In genomic region chr8:78438121-78438520, GRCm38 (mm10) we compare ENCODE assay signal across 9 mouse cellular contexts. TPM values are rescaled to one million over a fixed set of nuclear protein-coding genes. Genes with fewer than 3 reads are reported as not detected.
A peak's percentile ranks its signal among the peaks of the same experiment; 100 is the strongest.
DNase-seq lines count a peak whose midpoint lies in the region; ATAC-seq lines count a peak whose summit lies in the region.
"Had no signal": no experiment of that assay in that cellular context is flagged by ENCODE, and none has a peak within 500 bp of the region (broad histone marks: within the 10 kb centered on the region; RNA-seq: fewer than 3 reads in every experiment).

No protein-coding gene starts in this region.

- H3K4me1 ChIP-seq in heart, embryonic 13.5 days, result peaks cover 35% of the 10 kb centered on the region
- peaks cover 5% of the 10 kb centered on the region; the same call in 1 of the 2 replicates for H3K4me1 ChIP-seq in limb, embryonic 11.5 days (ENCODE audit: control insufficient read depth, insufficient read depth, low read length)

- under 1% methylated on average over 18 of the region's 18 CpGs for WGBS in heart, embryonic 13.5 days
- WGBS in limb, embryonic 11.5 days, result under 1% methylated on average over 18 of the region's 18 CpGs

- DNase-seq in heart, adult 18-20 months, result peak; percentile 8 to 31
- DNase-seq in heart, postnatal 25 days (ENCODE audit: low spot score), result no peak
- peak; percentile 82 for DNase-seq in adrenal gland, postnatal 14 days
- peak; percentile 85 for DNase-seq in limb, embryonic 11.5 days (ENCODE audit: low spot score)
- peak; percentile 52 for DNase-seq in ovary, postnatal 14 days (ENCODE audit: low spot score)
- no peak for DNase-seq in thymus, postnatal 14 days
- no peak for DNase-seq in gastrocnemius, postnatal 25 days

- no peaks in the 10 kb centered on the region for H3K36me3 ChIP-seq in heart, embryonic 13.5 days
- H3K36me3 ChIP-seq in limb, embryonic 11.5 days (ENCODE audit: control insufficient read depth, insufficient read depth, low read length), result no peaks in the 10 kb centered on the region

- peaks cover 96% of the 10 kb centered on the region for H3K27me3 ChIP-seq in heart, embryonic 13.5 days (replicated peaks)
- H3K27me3 ChIP-seq in limb, embryonic 11.5 days (ENCODE audit: control insufficient read depth, insufficient read depth, low read length), result peaks cover 72% of the 10 kb centered on the region

- no peak overlapping the region for H3K9ac ChIP-seq in heart, embryonic 13.5 days
- H3K9ac ChIP-seq in limb, embryonic 11.5 days (ENCODE audit: low read length), result no peak overlapping the region

- no peaks in the 10 kb centered on the region for H3K9me3 ChIP-seq in heart, embryonic 13.5 days
- H3K9me3 ChIP-seq in limb, embryonic 11.5 days (ENCODE audit: control insufficient read depth, low read length), result no peaks in the 10 kb centered on the region

- H3K27ac ChIP-seq in heart, embryonic 13.5 days (replicated peaks), result no peak overlapping the region
- no peak overlapping the region for H3K27ac ChIP-seq in limb, embryonic 11.5 days (replicated peaks; ENCODE audit: low read depth, low read length)

- peak overlapping the region; percentile 54 for H3K4me3 ChIP-seq in heart, embryonic 13.5 days
- no peak overlapping the region for H3K4me3 ChIP-seq in limb, embryonic 11.5 days (ENCODE audit: low read depth, low read length)

- intact Hi-C loops in heart, postnatal 25 days (cut with DNase I), result no loop called here

- no peak for ATAC-seq in heart, embryonic 13.5 days (ENCODE audit: extremely low read depth, insufficient number of reproducible peaks, low FRiP score, low TSS enrichment)
- ATAC-seq in limb, embryonic 11.5 days (ENCODE audit: insufficient number of reproducible peaks, low FRiP score, low TSS enrichment, low read depth), result no peak

- peak overlapping the region; percentile 58 for H3K4me2 ChIP-seq in heart, embryonic 13.5 days
- peak overlapping the region; percentile 16; the same call in 1 of the 2 replicates for H3K4me2 ChIP-seq in limb, embryonic 11.5 days (ENCODE audit: low read depth, severe bottlenecking)

RNA-seq across cellular contexts. Expression of gene Pou4f2, which starts 1.7 kb away (rescaled TPM):
- total RNA-seq in heart, adult 18-20 months (2021), result not detected
- not detected for total RNA-seq in heart, postnatal 25 days (2021)
- total RNA-seq in adrenal gland, postnatal 14 days (2021), result not detected in 2 replicates
- polyA plus RNA-seq in heart, embryonic 13.5 days (2015; fragmentation: Nextera tagmentation; extraction: Ambion mirVana), result not detected in 2 replicates
- not detected in 2 replicates for polyA plus RNA-seq in limb, embryonic 11.5 days (2014; fragmentation: Nextera tagmentation; extraction: Ambion mirVana)
- total RNA-seq in gastrocnemius, postnatal 25 days (2021), result not detected
- polyA plus RNA-seq: spleen, adult 2 months had no signal

Comparison
In these comparisons a context has a peak if more than half of its experiments do, and no peak if none do; other contexts are left out.
1. DNase-seq: peak in heart, adult 18-20 months (2 of 2), adrenal gland, postnatal 14 days (single experiment), limb, embryonic 11.5 days (single experiment) and ovary, postnatal 14 days (single experiment); none in heart, postnatal 25 days (single experiment), thymus, postnatal 14 days (single experiment) and gastrocnemius, postnatal 25 days (single experiment).